Mouse (Mus musculus) urinary bladder, adult 2 months (tissue): Measurements from ENCODE around the gene 4430402I18Rik. TPM values are rescaled to one million over a fixed set of nuclear protein-coding genes. Genes with fewer than 3 reads are reported as not detected.

Source experiments
- DNase-seq: peaks from one replicate; pipeline ENCODE4 v3.0.0; 2022; ENCODE audit warnings: low spot score
- polyA plus RNA-seq: library from polyadenylated mRNA; depleted of rRNA; stranded (reverse); fragments of >200 nt; gene quantifications from 2 replicates; pipeline ENCODE4 v1.2.3, GENCODE M21; 2012

Gene 4430402I18Rik
- polyA plus RNA-seq, 1 experiment = 3.1 TPM

GRCm38 (mm10) chr19:28968178-28968577, 578 bp upstream of the 4430402I18Rik start:
- no peak for DNase-seq

GRCm38 (mm10) chr19:28964552-28964903, 3.1 kb downstream of the 4430402I18Rik start:
- DNase-seq = no peak

GRCm38 (mm10) chr19:28963842-28964551, 3.6 kb downstream of the 4430402I18Rik start, which contains the start of gene Plpp6:
Plpp6 (plus strand) TSS chr19:28963953.
- DNase-seq = peak; percentile 77

GRCm38 (mm10) chr19:28963513-28963841, 4.1 kb downstream of the 4430402I18Rik start:
- no peak for DNase-seq

GRCm38 (mm10) chr19:28963113-28963512, 4.5 kb downstream of the 4430402I18Rik start:
- no peak for DNase-seq

- DNase-seq = no peak
Observed at GRCm38 (mm10) chr19:28951251-28951650, 16.3 kb downstream of the 4430402I18Rik start.

GRCm38 (mm10) chr19:28947311-28947710, 20.3 kb downstream of the 4430402I18Rik start:
- DNase-seq = no peak

- DNase-seq = no peak
Observed at GRCm38 (mm10) chr19:28946782-28947181, 20.8 kb downstream of the 4430402I18Rik start.

GRCm38 (mm10) chr19:28941271-28941670, 26.3 kb downstream of the 4430402I18Rik start:
- no peak for DNase-seq

GRCm38 (mm10) chr19:28940135-28940874, 27.3 kb downstream of the 4430402I18Rik start:
- DNase-seq = no peak

GRCm38 (mm10) chr19:28934897-28935296, 32.7 kb downstream of the 4430402I18Rik start:
- DNase-seq = no peak

GRCm38 (mm10) chr19:28929034-28929433, 38.6 kb downstream of the 4430402I18Rik start:
- no peak for DNase-seq

- no peak for DNase-seq
Observed at GRCm38 (mm10) chr19:28927396-28927795, 40.2 kb downstream of the 4430402I18Rik start.

- DNase-seq = no peak
Observed at GRCm38 (mm10) chr19:28926366-28926765, 41.2 kb downstream of the 4430402I18Rik start.

GRCm38 (mm10) chr19:28917839-28918238, 49.8 kb downstream of the 4430402I18Rik start:
- no peak for DNase-seq

- DNase-seq = no peak
Observed at GRCm38 (mm10) chr19:28916492-28916891, 51.1 kb downstream of the 4430402I18Rik start.

GRCm38 (mm10) chr19:28915602-28916250, 51.9 kb downstream of the 4430402I18Rik start:
- DNase-seq = no peak

- DNase-seq = no peak
Observed at GRCm38 (mm10) chr19:28914598-28914997, 53.0 kb downstream of the 4430402I18Rik start.

- no peak for DNase-seq
Observed at GRCm38 (mm10) chr19:28908693-28909092, 58.9 kb downstream of the 4430402I18Rik start.

- DNase-seq = no peak
Observed at GRCm38 (mm10) chr19:28908186-28908585, 59.4 kb downstream of the 4430402I18Rik start.

- DNase-seq = no peak
Observed at GRCm38 (mm10) chr19:28903536-28904119, 64.0 kb downstream of the 4430402I18Rik start.

- no peak for DNase-seq
Observed at GRCm38 (mm10) chr19:28902806-28903205, 64.8 kb downstream of the 4430402I18Rik start.
